Comparison of ENCODE assay signal across 36 mouse cellular contexts in genomic region chr10:26018740-26019139, GRCm38 (mm10). TPM values are rescaled to one million over a fixed set of nuclear protein-coding genes. Genes with fewer than 3 reads are reported as not detected.
"Had no signal": no experiment of that assay in that cellular context is flagged by ENCODE, and none has a peak within 500 bp of the region (broad histone marks: within the 10 kb centered on the region; RNA-seq: fewer than 3 reads in every experiment).

No protein-coding gene starts in this region.

- ATAC-seq: hindbrain, embryonic 16.5 days; hindbrain, postnatal 0 days; inflammation-experienced regulatory T-cells, adult 6 months; intestine, embryonic 15.5 days; intestine, embryonic 16.5 days; intestine, postnatal 0 days had no signal

- H3K9ac ChIP-seq: heart, embryonic 12.5 days; heart, embryonic 13.5 days; heart, embryonic 15.5 days; hindbrain, embryonic 12.5 days; hindbrain, embryonic 13.5 days; hindbrain, embryonic 14.5 days; hindbrain, embryonic 15.5 days; intestine, embryonic 15.5 days had no signal

- H3K36me3 ChIP-seq: heart, embryonic 10.5 days; heart, embryonic 12.5 days; heart, embryonic 13.5 days; heart, embryonic 15.5 days; hindbrain, embryonic 10.5 days; hindbrain, embryonic 12.5 days; hindbrain, embryonic 13.5 days; hindbrain, embryonic 15.5 days; intestine, embryonic 15.5 days had no signal

- H3K9me3 ChIP-seq: heart, embryonic 10.5 days; heart, embryonic 12.5 days; heart, embryonic 13.5 days; heart, embryonic 15.5 days; hindbrain, embryonic 10.5 days; hindbrain, embryonic 12.5 days; hindbrain, embryonic 13.5 days; hindbrain, embryonic 15.5 days; intestine, embryonic 15.5 days had no signal

- H3K4me3 ChIP-seq: heart, adult 2 months; heart, embryonic 10.5 days; heart, embryonic 12.5 days; heart, embryonic 13.5 days; heart, embryonic 15.5 days; hindbrain, embryonic 10.5 days; hindbrain, embryonic 12.5 days; hindbrain, embryonic 13.5 days; hindbrain, embryonic 15.5 days; intestine, embryonic 15.5 days; layer of hippocampus, adult 2 months; left cerebral cortex, adult 2 months had no signal

- DNase-seq: heart, adult 18-20 months; heart, adult 2 months; heart, postnatal 10 days; heart, postnatal 14 days; heart, postnatal 36 days; heart, postnatal 4 days; kidney, adult 11 months; kidney, adult 8-10 months; kidney, postnatal 10 days; kidney, postnatal 14 days; kidney, postnatal 25 days; kidney, postnatal 4 days; layer of hippocampus, adult 9-11 months; layer of hippocampus, postnatal 36 days had no signal

- H3K27me3 ChIP-seq: heart, embryonic 12.5 days; heart, embryonic 13.5 days; heart, embryonic 15.5 days; hindbrain, embryonic 12.5 days; hindbrain, embryonic 13.5 days; hindbrain, embryonic 15.5 days; intestine, embryonic 15.5 days had no signal

- H3K27ac ChIP-seq: heart, adult 2 months; heart, embryonic 10.5 days; heart, embryonic 13.5 days; heart, embryonic 15.5 days; hindbrain, embryonic 10.5 days; hindbrain, embryonic 12.5 days; hindbrain, embryonic 13.5 days; hindbrain, embryonic 14.5 days; hindbrain, embryonic 15.5 days; hindbrain, postnatal 0 days; intestine, embryonic 15.5 days; layer of hippocampus, adult 2 months; left cerebral cortex, adult 2 months had no signal

- H3K4me1 ChIP-seq: heart, embryonic 10.5 days; heart, embryonic 12.5 days; heart, embryonic 13.5 days; heart, embryonic 15.5 days; hindbrain, embryonic 10.5 days; hindbrain, embryonic 12.5 days; hindbrain, embryonic 13.5 days; hindbrain, embryonic 15.5 days; intestine, embryonic 15.5 days had no signal

- H3K4me2 ChIP-seq: heart, embryonic 11.5 days; heart, embryonic 12.5 days; heart, embryonic 13.5 days; heart, embryonic 15.5 days; hindbrain, embryonic 12.5 days; hindbrain, embryonic 13.5 days; hindbrain, embryonic 14.5 days; hindbrain, embryonic 15.5 days; intestine, embryonic 15.5 days had no signal

RNA-seq across cellular contexts. Expression of gene Gm9767, which starts 59.3 kb away (rescaled TPM):
- polyA plus RNA-seq: heart, adult 2 months; heart, embryonic 10.5 days; heart, embryonic 11.5 days; heart, embryonic 12.5 days; heart, embryonic 13.5 days; heart, embryonic 14.5 days; heart, embryonic 15.5 days; heart, embryonic 16.5 days; heart, postnatal 0 days; hindbrain, embryonic 10.5 days; inflammation-experienced regulatory T-cells, adult 6 months; intestine, embryonic 16.5 days; large intestine, adult 2 months had no signal
